Mouse (Mus musculus): Measurements from ENCODE around the gene Prkab2. TPM values are rescaled to one million over a fixed set of nuclear protein-coding genes. Genes with fewer than 3 reads are reported as not detected.

Prkab2 gene
- polyA plus RNA-seq, 1 experiment = 21.2 TPM

DNA sequence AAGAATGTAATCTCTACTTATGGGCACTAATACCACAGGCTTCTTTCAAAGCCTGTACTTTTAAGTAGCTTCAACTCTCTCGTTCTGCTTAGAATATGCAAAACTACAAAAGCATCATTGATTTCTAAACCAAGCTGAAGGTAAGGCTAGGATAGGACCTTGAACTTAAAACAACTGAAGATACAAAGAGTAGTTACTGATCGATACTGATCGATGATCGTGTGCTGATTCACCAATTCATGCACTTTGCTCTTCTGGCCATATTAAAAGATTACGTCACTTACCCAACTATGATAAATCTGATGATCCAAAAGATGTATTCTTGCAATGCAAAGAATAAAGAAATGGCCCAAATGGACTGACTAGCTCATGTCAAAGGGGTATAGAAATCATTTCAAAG, 4.2 kb upstream of the Prkab2 start:
- no peaks in the 10 kb centered on the region for H3K9me3 ChIP-seq (replicated peaks; ENCODE audit: control insufficient read depth, insufficient read depth, low read length, poor library complexity, severe bottlenecking)
- no peak overlapping the region for H3K4me3 ChIP-seq (ENCODE audit: low read depth, low read length)
- H3K27me3 ChIP-seq (ENCODE audit: control insufficient read depth, insufficient read depth, low read length, poor library complexity, severe bottlenecking) = no peaks in the 10 kb centered on the region
- no peaks in the 10 kb centered on the region for H3K36me3 ChIP-seq (ENCODE audit: control insufficient read depth, insufficient read depth, low read length, poor library complexity, severe bottlenecking)
- H3K4me1 ChIP-seq (ENCODE audit: control insufficient read depth, insufficient read depth, low read length) = no peaks in the 10 kb centered on the region
- TF ChIP-seq CTCF (IDR thresholded peaks at IDR 0.05; ENCODE audit: low read depth, low read length) = no peak
- TF ChIP-seq POLR2A (IDR thresholded peaks at IDR 0.05; ENCODE audit: insufficient read depth, low read length) = no peak
- TF ChIP-seq EP300 (IDR thresholded peaks at IDR 0.05; ENCODE audit: insufficient read depth, low read depth, low read length) = no peak
- no peak overlapping the region for H3K9ac ChIP-seq (ENCODE audit: low read depth, poor library complexity, severe bottlenecking)
- H3K27ac ChIP-seq (ENCODE audit: insufficient read depth, low read length) = no peak overlapping the region

DNA sequence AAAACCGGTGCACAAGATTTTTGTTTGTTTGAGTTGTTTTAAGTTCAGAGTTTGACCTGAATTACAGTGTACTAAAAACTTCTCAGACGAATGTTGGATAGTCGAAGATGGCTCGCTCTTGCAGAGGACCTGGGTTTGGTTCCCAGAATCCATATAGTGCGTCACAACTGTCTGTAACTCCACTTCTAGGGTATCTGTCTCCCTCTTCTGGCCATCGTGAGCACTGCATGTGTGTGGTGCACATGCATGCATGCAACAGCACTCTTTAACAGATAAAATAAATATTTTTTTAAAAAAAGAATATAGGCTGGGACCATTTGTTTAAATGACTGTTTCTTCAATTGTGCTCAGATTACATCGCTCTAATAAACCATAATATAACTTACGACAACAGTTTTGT, 3.1 kb upstream of the Prkab2 start:
- H3K9ac ChIP-seq (ENCODE audit: low read depth, poor library complexity, severe bottlenecking) = no peak overlapping the region
- no peaks in the 10 kb centered on the region for H3K4me1 ChIP-seq (ENCODE audit: control insufficient read depth, insufficient read depth, low read length)
- H3K36me3 ChIP-seq (ENCODE audit: control insufficient read depth, insufficient read depth, low read length, poor library complexity, severe bottlenecking) = no peaks in the 10 kb centered on the region
- H3K4me3 ChIP-seq (ENCODE audit: low read depth, low read length) = no peak overlapping the region
- H3K9me3 ChIP-seq (replicated peaks; ENCODE audit: control insufficient read depth, insufficient read depth, low read length, poor library complexity, severe bottlenecking) = no peaks in the 10 kb centered on the region
- H3K27ac ChIP-seq (ENCODE audit: insufficient read depth, low read length) = no peak overlapping the region
- TF ChIP-seq CTCF (IDR thresholded peaks at IDR 0.05; ENCODE audit: low read depth, low read length) (peak; percentile 49), EP300 (IDR thresholded peaks at IDR 0.05; ENCODE audit: insufficient read depth, low read depth, low read length) (no peak), POLR2A (IDR thresholded peaks at IDR 0.05; ENCODE audit: insufficient read depth, low read length) (no peak)
- H3K27me3 ChIP-seq (ENCODE audit: control insufficient read depth, insufficient read depth, low read length, poor library complexity, severe bottlenecking) = no peaks in the 10 kb centered on the region

DNA sequence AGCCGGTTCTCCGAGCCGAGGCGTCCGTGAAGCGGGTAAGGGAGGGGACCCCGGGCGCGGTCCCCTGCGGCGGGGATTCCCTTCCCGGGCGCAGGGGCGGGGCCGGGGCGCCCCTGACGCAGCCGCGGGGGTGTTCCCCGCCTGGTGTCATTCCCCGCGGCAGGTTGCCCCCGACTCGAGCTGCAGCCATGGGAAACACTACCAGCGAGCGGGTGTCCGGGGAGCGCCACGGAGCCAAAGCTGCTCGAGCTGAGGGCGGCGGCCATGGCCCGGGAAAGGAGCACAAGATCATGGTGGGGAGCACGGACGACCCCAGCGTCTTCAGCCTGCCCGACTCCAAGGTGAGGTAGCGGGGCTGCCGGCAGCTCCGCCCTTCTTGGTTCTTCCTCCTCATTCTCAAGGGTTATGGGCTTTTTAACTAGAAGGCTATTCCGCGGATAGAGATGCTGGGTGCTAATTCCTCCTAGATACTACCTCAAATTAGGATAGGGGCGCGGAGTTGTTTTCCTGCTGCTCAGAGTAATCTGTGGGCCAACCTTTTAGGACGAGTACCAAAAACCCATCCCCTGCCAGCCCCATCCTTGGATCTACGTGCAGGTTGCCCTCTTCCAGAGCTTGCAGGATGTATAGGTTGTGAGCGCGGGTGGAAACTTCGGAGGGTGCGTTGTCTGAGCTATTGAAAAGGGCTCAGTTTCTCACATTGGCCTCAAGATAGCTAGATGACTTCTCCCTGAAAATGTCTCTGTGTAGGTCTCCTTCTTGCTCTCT, 617 bp downstream of the Prkab2 start:
- Histone ChIP-seq H3K36me3 (ENCODE audit: control insufficient read depth, insufficient read depth, low read length, poor library complexity, severe bottlenecking) (0 out of 2 replicates have a peak, but pooled peaks cover 2% of the 10 kb centered on the region), H3K4me1 (ENCODE audit: control insufficient read depth, insufficient read depth, low read length) (no peaks in the 10 kb centered on the region), H3K9me3 (replicated peaks; ENCODE audit: control insufficient read depth, insufficient read depth, low read length, poor library complexity, severe bottlenecking) (no peaks in the 10 kb centered on the region), H3K27ac (ENCODE audit: insufficient read depth, low read length) (no peak overlapping the region), H3K9ac (ENCODE audit: low read depth, poor library complexity, severe bottlenecking) (peak overlapping the region; percentile 85), H3K4me3 (ENCODE audit: low read depth, low read length) (peak overlapping the region; percentile 89), H3K27me3 (ENCODE audit: control insufficient read depth, insufficient read depth, low read length, poor library complexity, severe bottlenecking) (no peaks in the 10 kb centered on the region)
- TF ChIP-seq EP300 (IDR thresholded peaks at IDR 0.05; ENCODE audit: insufficient read depth, low read depth, low read length) (no peak), CTCF (IDR thresholded peaks at IDR 0.05; ENCODE audit: low read depth, low read length) (no peak), POLR2A (IDR thresholded peaks at IDR 0.05; ENCODE audit: insufficient read depth, low read length) (no peak)

DNA sequence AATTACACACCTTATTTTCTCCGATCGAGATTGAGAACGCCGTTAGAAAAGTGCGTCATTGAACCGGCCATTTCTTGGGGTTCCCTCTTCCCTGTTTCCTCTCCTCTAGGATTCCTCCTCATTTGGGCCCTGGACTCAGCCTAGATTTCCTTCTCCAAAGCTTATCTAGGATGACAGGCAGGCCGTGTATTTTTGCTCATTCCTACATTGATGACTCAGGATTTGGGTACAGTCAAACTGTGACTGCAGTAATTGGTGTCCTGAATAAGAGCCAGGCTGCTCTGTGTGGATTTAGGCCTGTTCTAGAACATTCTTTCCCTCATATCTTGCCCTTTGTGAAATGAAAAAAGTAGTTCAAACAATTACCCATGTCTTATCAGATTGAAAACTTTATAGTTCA, 1.8 kb downstream of the Prkab2 start:
- TF ChIP-seq EP300 (IDR thresholded peaks at IDR 0.05; ENCODE audit: insufficient read depth, low read depth, low read length) (no peak), POLR2A (IDR thresholded peaks at IDR 0.05; ENCODE audit: insufficient read depth, low read length) (no peak), CTCF (IDR thresholded peaks at IDR 0.05; ENCODE audit: low read depth, low read length) (no peak)
- Histone ChIP-seq H3K9me3 (replicated peaks; ENCODE audit: control insufficient read depth, insufficient read depth, low read length, poor library complexity, severe bottlenecking) (no peaks in the 10 kb centered on the region), H3K36me3 (ENCODE audit: control insufficient read depth, insufficient read depth, low read length, poor library complexity, severe bottlenecking) (0 out of 2 replicates have a peak, but pooled peaks cover 5% of the 10 kb centered on the region), H3K27me3 (ENCODE audit: control insufficient read depth, insufficient read depth, low read length, poor library complexity, severe bottlenecking) (no peaks in the 10 kb centered on the region), H3K27ac (ENCODE audit: insufficient read depth, low read length) (no peak overlapping the region), H3K9ac (ENCODE audit: low read depth, poor library complexity, severe bottlenecking) (no peak overlapping the region), H3K4me3 (ENCODE audit: low read depth, low read length) (no peak overlapping the region), H3K4me1 (ENCODE audit: control insufficient read depth, insufficient read depth, low read length) (no peaks in the 10 kb centered on the region)

DNA sequence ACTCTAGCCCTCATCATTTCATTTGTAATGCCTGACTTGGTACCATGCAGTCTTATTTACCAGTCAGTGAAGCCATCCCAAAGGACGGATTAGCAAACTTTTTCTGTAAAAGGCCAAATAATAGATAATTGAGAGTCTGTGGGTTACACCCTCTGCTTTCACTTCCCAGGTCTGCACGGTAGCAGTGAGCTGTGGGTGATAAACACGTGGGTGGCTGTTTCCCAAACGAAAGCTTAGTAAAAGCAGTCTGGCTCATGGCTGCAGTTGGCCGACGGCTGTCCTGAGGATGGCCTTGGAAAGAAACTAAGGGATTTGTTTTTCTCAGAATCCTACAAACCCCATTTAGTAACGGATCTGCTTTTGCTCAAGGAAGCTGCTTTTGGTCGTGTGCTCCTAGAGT, 3.2 kb downstream of the Prkab2 start:
- H3K4me1 ChIP-seq (ENCODE audit: control insufficient read depth, insufficient read depth, low read length) = no peaks in the 10 kb centered on the region
- TF ChIP-seq POLR2A (IDR thresholded peaks at IDR 0.05; ENCODE audit: insufficient read depth, low read length) (no peak), EP300 (IDR thresholded peaks at IDR 0.05; ENCODE audit: insufficient read depth, low read depth, low read length) (no peak), CTCF (IDR thresholded peaks at IDR 0.05; ENCODE audit: low read depth, low read length) (no peak)
- H3K4me3 ChIP-seq (ENCODE audit: low read depth, low read length) = no peak overlapping the region
- H3K9ac ChIP-seq (ENCODE audit: low read depth, poor library complexity, severe bottlenecking) = no peak overlapping the region
- H3K27ac ChIP-seq (ENCODE audit: insufficient read depth, low read length) = no peak overlapping the region
- H3K36me3 ChIP-seq (ENCODE audit: control insufficient read depth, insufficient read depth, low read length, poor library complexity, severe bottlenecking) = 0 out of 2 replicates have a peak, but pooled peaks cover 5% of the 10 kb centered on the region
- no peaks in the 10 kb centered on the region for H3K9me3 ChIP-seq (replicated peaks; ENCODE audit: control insufficient read depth, insufficient read depth, low read length, poor library complexity, severe bottlenecking)
- H3K27me3 ChIP-seq (ENCODE audit: control insufficient read depth, insufficient read depth, low read length, poor library complexity, severe bottlenecking) = no peaks in the 10 kb centered on the region

DNA sequence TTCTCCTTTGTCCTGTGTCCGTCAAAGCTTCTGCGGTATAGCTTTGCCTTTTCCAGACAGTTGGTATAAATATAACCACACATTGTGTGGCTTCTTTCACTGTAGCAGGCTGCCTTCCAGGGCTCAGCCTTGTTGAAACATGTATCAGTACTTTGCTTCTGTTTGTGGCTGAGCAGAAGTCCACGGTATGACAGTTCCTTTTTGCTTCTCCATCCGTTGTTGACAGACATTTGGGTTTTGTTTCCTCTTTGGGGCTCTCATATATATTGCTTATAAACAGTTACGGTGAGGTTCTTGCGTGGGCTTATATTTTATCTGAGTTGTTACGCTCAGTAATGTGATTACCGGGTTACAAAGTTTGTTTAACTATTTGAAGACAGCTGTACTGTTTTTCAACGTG, 7.5 kb downstream of the Prkab2 start:
- TF ChIP-seq CTCF (IDR thresholded peaks at IDR 0.05; ENCODE audit: low read depth, low read length) = no peak
- TF ChIP-seq POLR2A (IDR thresholded peaks at IDR 0.05; ENCODE audit: insufficient read depth, low read length) = no peak
- no peak for TF ChIP-seq EP300 (IDR thresholded peaks at IDR 0.05; ENCODE audit: insufficient read depth, low read depth, low read length)
- Histone ChIP-seq H3K9me3 (replicated peaks; ENCODE audit: control insufficient read depth, insufficient read depth, low read length, poor library complexity, severe bottlenecking) (no peaks in the 10 kb centered on the region), H3K27ac (ENCODE audit: insufficient read depth, low read length) (no peak overlapping the region), H3K36me3 (ENCODE audit: control insufficient read depth, insufficient read depth, low read length, poor library complexity, severe bottlenecking) (peaks cover 9% of the 10 kb centered on the region; the same call in 1 of the 2 replicates), H3K4me3 (ENCODE audit: low read depth, low read length) (no peak overlapping the region), H3K4me1 (ENCODE audit: control insufficient read depth, insufficient read depth, low read length) (no peaks in the 10 kb centered on the region), H3K9ac (ENCODE audit: low read depth, poor library complexity, severe bottlenecking) (no peak overlapping the region), H3K27me3 (ENCODE audit: control insufficient read depth, insufficient read depth, low read length, poor library complexity, severe bottlenecking) (no peaks in the 10 kb centered on the region)

Measured in ES-Bruce4 (cell line).